Mouse (Mus musculus) lung, embryonic 14.5 days (tissue): Measurements from ENCODE around the gene Nek6. TPM values are rescaled to one million over a fixed set of nuclear protein-coding genes. Genes with fewer than 3 reads are reported as not detected.
A peak's percentile ranks its signal among the peaks of the same experiment; 100 is the strongest.

Experiments used
- ATAC-seq: fragments of 200-750 bp; cut with Nextera tagmentation; 2 replicates; pipeline ENCODE4 v1.8.0; 2017; ENCODE audit warnings: mild to moderate bottlenecking, moderate TSS enrichment, moderate library complexity; ENCODE audit not compliant: insufficient read depth
- DNase-seq: peaks from one replicate; pipeline ENCODE4 v3.0.0-alpha.2; 2015
- H3K27ac ChIP-seq: fragments of 300-500 bp; sonication (generic); 2 replicates; pipeline ENCODE4 v1.5.1; 2014; ENCODE audit warnings: low read depth, mild to moderate bottlenecking, moderate library complexity
- H3K27me3 ChIP-seq: fragments of 300-500 bp; sonication (generic); 2 replicates; pipeline ENCODE4 v1.6.1; 2014; ENCODE audit warnings: low read length, control low read depth; ENCODE audit not compliant: insufficient read depth
- H3K36me3 ChIP-seq: fragments of 300-500 bp; sonication (generic); 2 replicates; pipeline ENCODE4 v1.6.1; 2014; ENCODE audit warnings: control low read depth; ENCODE audit not compliant: insufficient read depth
- H3K4me1 ChIP-seq: fragments of 300-500 bp; sonication (generic); 2 replicates; pipeline ENCODE4 v1.6.1; 2014; ENCODE audit warnings: antibody characterized with exemption, control low read depth; ENCODE audit not compliant: insufficient read depth
- H3K4me2 ChIP-seq: fragments of 300-500 bp; sonication (generic); 2 replicates; pipeline ENCODE4 v1.6.1; 2014; ENCODE audit warnings: mild to moderate bottlenecking
- H3K4me3 ChIP-seq: fragments of 300-500 bp; sonication (generic); 2 replicates; pipeline ENCODE4 v1.5.1; 2014; ENCODE audit warnings: low read depth, low read length
- H3K9ac ChIP-seq: fragments of 300-500 bp; sonication (generic); 2 replicates; pipeline ENCODE4 v1.6.1; 2014
- H3K9me3 ChIP-seq: fragments of 300-500 bp; sonication (generic); 2 replicates; pipeline ENCODE4 v1.6.1; 2016; ENCODE audit warnings: low read depth, low read length, control low read depth
- CTCF ChIP-seq: IDR thresholded peaks from 2 replicates; pipeline ENCODE4 v1.5.1; 2016; ENCODE audit warnings: antibody characterized with exemption, low read depth
- WGBS: fragments of 180-500 bp; shearing (Covaris S2); extraction: QIAGEN DNeasy Blood & Tissue Kit; methylation state at CpG from one replicate; pipeline ENCODE4 v1.1.7; 2014; 5-methylcytosine and 5-hydroxymethylcytosine counted together
- polyA plus RNA-seq: library from polyadenylated mRNA; unstranded; fragments of >200 nt; fragmentation: Nextera tagmentation; extraction: Ambion mirVana; gene quantifications from 2 replicates; pipeline ENCODE4 v1.2.1, GENCODE M21; 2014

Gene Nek6
- polyA plus RNA-seq, 1 experiment from 2014 or later = 134 TPM

GRCm38 (mm10) chr2:38485957-38486931 lies 25.2 kb upstream of the Nek6 start:
- no peaks in the 10 kb centered on the region for H3K9me3 ChIP-seq
- H3K4me3 ChIP-seq = no peak overlapping the region
- no peak for TF ChIP-seq CTCF
- ATAC-seq (peak; percentile 72), DNase-seq (peak; percentile 83)
- no peaks in the 10 kb centered on the region for H3K27me3 ChIP-seq
- H3K36me3 ChIP-seq = no peaks in the 10 kb centered on the region
- H3K27ac ChIP-seq = peak overlapping the region; percentile 83
- H3K9ac ChIP-seq = no peak overlapping the region
- H3K4me1 ChIP-seq = peaks cover 5% of the 10 kb centered on the region; the same call in 1 of the 2 replicates
- 53% methylated on average over 6 of the region's 6 CpGs for WGBS
- no peak overlapping the region for H3K4me2 ChIP-seq

GRCm38 (mm10) chr2:38497594-38497993 lies 13.8 kb upstream of the Nek6 start:
- no peaks in the 10 kb centered on the region for H3K9me3 ChIP-seq
- H3K4me1 ChIP-seq = 0 out of 2 replicates have a peak, but pooled peaks cover 5% of the 10 kb centered on the region
- no peak for TF ChIP-seq CTCF
- H3K36me3 ChIP-seq = no peaks in the 10 kb centered on the region
- no peak overlapping the region for H3K9ac ChIP-seq
- ATAC-seq = no peak
- no peak overlapping the region for H3K4me2 ChIP-seq
- no peaks in the 10 kb centered on the region for H3K27me3 ChIP-seq
- H3K27ac ChIP-seq = no peak overlapping the region
- DNase-seq = no peak
- H3K4me3 ChIP-seq = no peak overlapping the region

GRCm38 (mm10) chr2:38501606-38502005 lies 9.8 kb upstream of the Nek6 start:
- H3K4me1 ChIP-seq = 0 out of 2 replicates have a peak, but pooled peaks cover 12% of the 10 kb centered on the region
- ATAC-seq (peak; percentile 89), DNase-seq (peak; percentile 62)
- H3K4me2 ChIP-seq = peak overlapping the region; percentile 38
- H3K9ac ChIP-seq = no peak overlapping the region
- H3K27ac ChIP-seq = peak overlapping the region; percentile 66
- TF ChIP-seq CTCF = no peak
- H3K9me3 ChIP-seq = no peaks in the 10 kb centered on the region
- no peaks in the 10 kb centered on the region for H3K27me3 ChIP-seq
- no peak overlapping the region for H3K4me3 ChIP-seq
- H3K36me3 ChIP-seq = no peaks in the 10 kb centered on the region
- WGBS = 30% methylated on average over 1 of the region's 1 CpGs

- ATAC-seq (peak; percentile 55; the same call in 1 of the 2 replicates), DNase-seq (no peak)
- Histone ChIP-seq H3K4me2 (no peak overlapping the region), H3K4me3 (no peak overlapping the region), H3K27ac (peak overlapping the region; percentile 66), H3K36me3 (no peaks in the 10 kb centered on the region), H3K27me3 (no peaks in the 10 kb centered on the region), H3K9ac (no peak overlapping the region), H3K4me1 (0 out of 2 replicates have a peak, but pooled peaks cover 12% of the 10 kb centered on the region), H3K9me3 (no peaks in the 10 kb centered on the region)
- 61% methylated on average over 6 of the region's 6 CpGs for WGBS
- TF ChIP-seq CTCF = no peak
Measured at GRCm38 (mm10) chr2:38502123-38502522, 9.3 kb upstream of the Nek6 start.

GRCm38 (mm10) chr2:38502747-38503146 lies 8.7 kb upstream of the Nek6 start:
- Histone ChIP-seq H3K4me1 (0 out of 2 replicates have a peak, but pooled peaks cover 12% of the 10 kb centered on the region), H3K9ac (no peak overlapping the region), H3K4me2 (no peak overlapping the region), H3K27me3 (no peaks in the 10 kb centered on the region), H3K27ac (peak overlapping the region; percentile 66), H3K4me3 (no peak overlapping the region), H3K36me3 (no peaks in the 10 kb centered on the region), H3K9me3 (no peaks in the 10 kb centered on the region)
- ATAC-seq (no peak), DNase-seq (no peak)
- TF ChIP-seq CTCF = no peak
- WGBS = 81% methylated on average over 3 of the region's 3 CpGs

- H3K4me3 ChIP-seq = no peak overlapping the region
- H3K4me2 ChIP-seq = no peak overlapping the region
- H3K4me1 ChIP-seq = 0 out of 2 replicates have a peak, but pooled peaks cover 12% of the 10 kb centered on the region
- TF ChIP-seq CTCF = no peak
- no peaks in the 10 kb centered on the region for H3K9me3 ChIP-seq
- peak; percentile 74 for DNase-seq
- WGBS = 37% methylated on average over 6 of the region's 6 CpGs
- no peak for ATAC-seq
- H3K36me3 ChIP-seq = no peaks in the 10 kb centered on the region
- H3K27me3 ChIP-seq = no peaks in the 10 kb centered on the region
- no peak overlapping the region for H3K27ac ChIP-seq
- H3K9ac ChIP-seq = no peak overlapping the region
Measured at GRCm38 (mm10) chr2:38504311-38504710, 7.1 kb upstream of the Nek6 start.

- no peak overlapping the region for H3K4me3 ChIP-seq
- DNase-seq (no peak), ATAC-seq (no peak)
- no peak overlapping the region for H3K27ac ChIP-seq
- H3K4me2 ChIP-seq = no peak overlapping the region
- H3K9ac ChIP-seq = no peak overlapping the region
- WGBS = 84% methylated on average over 1 of the region's 1 CpGs
- H3K9me3 ChIP-seq = no peaks in the 10 kb centered on the region
- 0 out of 2 replicates have a peak, but pooled peaks cover 6% of the 10 kb centered on the region for H3K4me1 ChIP-seq
- TF ChIP-seq CTCF = no peak
- no peaks in the 10 kb centered on the region for H3K27me3 ChIP-seq
- no peaks in the 10 kb centered on the region for H3K36me3 ChIP-seq
Measured at GRCm38 (mm10) chr2:38507181-38507580, 4.3 kb upstream of the Nek6 start.
